Mouse (Mus musculus) kidney, adult 2 months (tissue): ENCODE measurements around the gene Adh6b.
"Not testable (repeated sequence)": the region's sequence is repeated elsewhere in the genome, so short reads cannot be mapped to it uniquely, and the experiment has no call there.

Experiments
- CTCF ChIP-seq: fragments of 200-500 bp; conservative IDR thresholded peaks from 2 replicates; pipeline ENCODE4 v1.5.1; 2011; ENCODE audit warnings: low read depth, mild to moderate bottlenecking, control low read depth, low read length, moderate library complexity, mixed read lengths; ENCODE audit not compliant: insufficient read depth, insufficient read length
- POLR2A ChIP-seq: fragments of 200-500 bp; IDR thresholded peaks from one replicate; pipeline ENCODE4 v1.6.1; 2011; ENCODE audit warnings: low read depth, low read length, control low read depth

DNA sequence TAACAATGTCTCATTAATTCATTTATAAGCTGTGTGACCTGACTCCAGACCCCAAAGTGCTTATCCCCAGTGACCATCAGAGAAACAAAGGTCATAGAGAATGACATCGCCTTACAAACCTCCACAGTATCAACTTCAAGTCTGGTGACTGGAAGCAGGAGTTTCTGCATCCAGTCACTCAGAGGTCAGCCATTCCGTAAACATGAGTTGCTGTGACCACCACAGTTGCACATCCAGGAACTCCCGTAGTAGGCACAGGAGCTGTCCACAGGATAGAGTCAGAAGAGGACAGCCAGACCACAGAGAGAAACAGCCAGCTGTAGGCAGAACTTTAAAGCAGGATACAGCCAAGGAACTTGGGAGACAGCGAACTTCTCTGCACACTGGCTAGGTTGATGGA, 28.7 kb downstream of the Adh6b start:
- TF ChIP-seq CTCF, POLR2A: not testable (repeated sequence)
